Mouse (Mus musculus): ENCODE measurements around the gene Tomm5. TPM values are rescaled to one million over a fixed set of nuclear protein-coding genes. Genes with fewer than 3 reads are reported as not detected.

Tomm5 gene
- polyA plus RNA-seq (2015; fragmentation: Nextera tagmentation; extraction: Ambion mirVana), result 209 and 224 TPM in 2 replicates

DNA sequence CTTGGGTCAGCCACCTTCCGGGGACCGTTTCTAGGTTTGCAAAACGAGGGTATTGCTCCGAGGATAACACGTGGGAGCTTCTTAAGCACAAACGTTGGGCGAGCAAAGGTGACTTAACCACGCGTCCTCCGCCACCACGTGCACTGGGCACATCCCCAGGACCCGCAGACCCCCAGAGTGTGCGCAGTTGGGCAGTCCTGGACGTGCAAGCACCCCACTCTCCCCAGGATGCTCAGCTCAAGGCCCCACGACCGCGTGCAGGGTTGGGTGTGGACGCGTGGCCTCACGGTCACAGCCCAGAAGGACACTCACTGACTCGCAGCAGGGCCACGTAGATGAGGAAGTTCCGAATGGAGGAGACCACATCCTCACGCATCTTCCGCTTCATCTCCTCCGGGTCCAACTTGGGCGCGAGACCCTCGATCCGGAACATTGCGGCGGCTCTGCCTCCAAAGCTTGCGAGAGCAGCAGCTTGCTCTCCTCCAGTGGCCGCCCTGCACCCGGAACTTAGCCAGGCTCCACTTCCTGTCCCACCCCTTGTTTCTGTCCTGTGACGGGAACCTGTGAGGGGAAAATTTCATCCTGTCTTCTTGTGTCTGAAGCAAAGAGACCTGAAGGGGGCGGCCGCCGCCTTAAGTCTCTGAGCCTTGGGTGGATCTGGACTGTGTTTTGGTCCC, at the start of gene Tomm5:
Gene Tomm5, minus strand, starts transcription at position 514 of the 677 bp plus-strand sequence.
- WGBS, result under 1% methylated on average over 39 of the region's 39 CpGs
- Histone ChIP-seq H3K9me3 (no peaks in the 10 kb centered on the region), H3K4me1 (peaks cover 9% of the 10 kb centered on the region), H3K4me2 (peak within 1 kb of the TSS; percentile 80), H3K9ac (peak within 1 kb of the TSS; percentile 94), H3K27ac (peak within 1 kb of the TSS; percentile 9; the same call in 1 of the 2 replicates), H3K4me3 (peak within 1 kb of the TSS; percentile 94), H3K27me3 (no peaks in the 10 kb centered on the region), H3K36me3 (peaks cover 21% of the 10 kb centered on the region)
- ATAC-seq (ENCODE audit: insufficient number of reproducible peaks, insufficient read depth, low FRiP score, low TSS enrichment, low read depth), result peak; percentile 91

DNA sequence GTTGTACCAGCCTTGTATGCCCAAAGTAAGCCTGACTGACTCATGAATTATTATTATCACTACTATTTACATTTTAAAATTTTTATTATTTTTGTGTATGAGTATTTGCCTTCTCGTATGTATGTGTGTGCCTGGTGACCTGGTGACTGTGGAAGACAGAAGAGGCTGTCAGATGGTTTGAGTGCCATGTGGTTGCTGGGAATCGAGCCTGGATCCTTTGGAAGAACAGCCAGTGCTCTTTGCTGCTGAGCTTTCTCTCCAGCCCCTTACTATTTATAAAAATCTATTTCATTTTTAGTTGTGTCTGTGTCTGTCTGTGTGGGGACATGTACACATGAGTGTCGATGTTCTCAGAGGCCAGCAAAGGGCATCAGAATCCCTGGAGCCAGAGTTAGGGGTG, 48.5 kb upstream of the Tomm5 start:
- ATAC-seq (ENCODE audit: insufficient number of reproducible peaks, insufficient read depth, low FRiP score, low TSS enrichment, low read depth), result no peak
- H3K9me3 ChIP-seq, result no peaks in the 10 kb centered on the region
- H3K27me3 ChIP-seq, result no peaks in the 10 kb centered on the region
- WGBS, result 75% methylated on average over 3 of the region's 3 CpGs
- no peak overlapping the region for H3K4me2 ChIP-seq
- H3K9ac ChIP-seq, result no peak overlapping the region
- H3K27ac ChIP-seq, result no peak overlapping the region
- H3K36me3 ChIP-seq, result no peaks in the 10 kb centered on the region
- no peak overlapping the region for H3K4me3 ChIP-seq
- H3K4me1 ChIP-seq, result no peaks in the 10 kb centered on the region

DNA sequence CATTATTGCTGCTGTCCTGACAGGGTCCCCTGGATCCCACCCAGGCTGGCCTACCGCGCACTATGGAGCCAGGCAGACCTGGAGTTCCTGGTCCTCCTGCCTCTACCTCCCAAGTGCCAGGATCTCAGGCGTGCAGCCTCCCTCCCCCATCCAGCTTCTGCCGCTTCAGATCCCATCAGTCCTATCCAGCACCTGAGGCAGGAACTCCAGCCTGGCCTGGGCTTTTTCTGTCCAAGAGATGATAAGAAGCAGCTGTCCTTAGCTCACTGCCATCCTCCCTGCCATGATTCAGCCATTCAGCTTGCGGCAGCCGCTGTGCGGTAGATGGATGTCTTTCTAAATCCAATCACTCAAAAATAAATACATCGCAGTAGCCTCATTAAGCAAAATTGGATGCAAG, 35.1 kb upstream of the Tomm5 start:
- no peak overlapping the region for H3K4me3 ChIP-seq
- no peak overlapping the region for H3K27ac ChIP-seq
- H3K9me3 ChIP-seq, result no peaks in the 10 kb centered on the region
- H3K9ac ChIP-seq, result no peak overlapping the region
- H3K4me1 ChIP-seq, result peaks cover 16% of the 10 kb centered on the region
- peaks cover 8% of the 10 kb centered on the region; the same call in 1 of the 2 replicates for H3K27me3 ChIP-seq
- 0 out of 2 replicates have a peak, but pooled peaks have one; percentile 20 for ATAC-seq (ENCODE audit: insufficient number of reproducible peaks, insufficient read depth, low FRiP score, low TSS enrichment, low read depth)
- peak overlapping the region; percentile 31 for H3K4me2 ChIP-seq
- WGBS, result 54% methylated on average over 8 of the region's 8 CpGs
- no peaks in the 10 kb centered on the region for H3K36me3 ChIP-seq

DNA sequence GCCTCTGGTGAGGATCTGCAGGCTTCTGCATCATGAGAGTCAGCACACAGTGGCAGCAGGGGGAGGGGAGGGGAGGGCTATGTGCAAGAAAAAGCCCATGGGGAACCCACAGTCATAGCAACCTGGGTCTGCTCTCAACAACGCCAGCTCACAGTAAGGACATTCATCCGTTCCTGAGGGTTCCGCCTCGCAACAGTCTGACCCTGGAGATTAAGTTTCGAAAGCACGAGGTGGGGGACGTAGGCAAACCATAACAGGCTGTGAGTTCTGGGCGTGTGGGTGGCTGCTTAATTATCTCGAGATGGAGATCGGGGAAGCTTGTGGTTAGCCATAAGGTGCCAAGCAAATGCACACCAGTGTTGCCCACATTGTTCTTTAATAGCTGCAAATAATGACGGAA, 34.5 kb upstream of the Tomm5 start:
- H3K9me3 ChIP-seq, result no peaks in the 10 kb centered on the region

DNA sequence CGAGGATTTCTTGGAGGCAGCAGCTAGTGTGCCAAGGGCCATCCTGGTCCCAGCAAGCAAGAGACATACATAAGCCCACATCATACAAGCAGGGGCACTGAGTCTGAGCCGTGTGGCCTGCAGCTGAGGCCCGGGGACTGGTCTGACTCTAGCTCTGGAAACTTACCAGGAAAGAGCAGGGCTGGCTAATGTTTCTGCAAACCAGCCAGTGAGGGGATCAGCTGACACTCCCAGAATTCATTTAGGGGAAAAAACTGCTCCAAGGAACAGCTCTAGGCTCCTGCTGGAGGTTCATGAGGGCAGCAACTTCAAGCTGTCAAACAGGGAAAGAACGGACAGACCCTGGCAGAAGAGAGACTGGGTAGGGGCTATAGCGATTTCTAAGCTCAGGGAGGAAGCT, 33.9 kb upstream of the Tomm5 start:
- Histone ChIP-seq H3K4me3 (no peak overlapping the region), H3K27me3 (peaks cover 8% of the 10 kb centered on the region; the same call in 1 of the 2 replicates), H3K9ac (no peak overlapping the region), H3K4me1 (peaks cover 16% of the 10 kb centered on the region), H3K9me3 (no peaks in the 10 kb centered on the region), H3K27ac (no peak overlapping the region), H3K36me3 (no peaks in the 10 kb centered on the region), H3K4me2 (no peak overlapping the region)
- ATAC-seq (ENCODE audit: insufficient number of reproducible peaks, insufficient read depth, low FRiP score, low TSS enrichment, low read depth), result no peak
- whole genome bisulfite sequencing, result 62% methylated on average over 5 of the region's 5 CpGs

More for the DNA sequence above, 34.5 kb upstream of the Tomm5 start:
- ATAC-seq (ENCODE audit: insufficient number of reproducible peaks, insufficient read depth, low FRiP score, low TSS enrichment, low read depth), result no peak
- Histone ChIP-seq H3K9ac (no peak overlapping the region), H3K36me3 (no peaks in the 10 kb centered on the region), H3K4me2 (peak overlapping the region; percentile 31), H3K27ac (no peak overlapping the region), H3K4me1 (peaks cover 16% of the 10 kb centered on the region), H3K4me3 (no peak overlapping the region), H3K27me3 (peaks cover 8% of the 10 kb centered on the region; the same call in 1 of the 2 replicates)
- WGBS, result 22% methylated on average over 11 of the region's 11 CpGs

DNA sequence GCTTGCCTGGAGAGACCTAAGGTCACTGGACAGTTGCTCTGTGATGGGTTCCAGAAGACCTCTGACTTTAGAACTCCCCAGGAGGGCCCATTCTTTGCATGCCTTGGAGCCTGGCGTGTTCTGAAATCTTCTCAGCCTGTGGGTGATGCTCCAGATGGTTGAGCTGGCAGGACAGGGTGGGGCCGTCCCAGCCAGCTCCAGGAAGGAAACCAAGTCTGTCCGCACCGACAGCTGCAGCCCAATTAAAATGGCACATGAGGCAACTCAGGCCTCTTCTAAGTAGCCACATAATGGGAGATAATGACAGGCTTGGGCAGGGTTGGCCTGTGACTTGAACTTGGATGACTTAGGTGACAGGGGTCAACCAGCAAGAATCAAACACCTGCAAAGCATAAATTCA, 29.7 kb upstream of the Tomm5 start:
- Histone ChIP-seq H3K9me3 (no peaks in the 10 kb centered on the region), H3K36me3 (no peaks in the 10 kb centered on the region), H3K4me1 (peaks cover 11% of the 10 kb centered on the region), H3K27ac (no peak overlapping the region), H3K27me3 (no peaks in the 10 kb centered on the region; the same call in 1 of the 2 replicates), H3K4me3 (no peak overlapping the region), H3K9ac (no peak overlapping the region), H3K4me2 (no peak overlapping the region)
- 31% methylated on average over 4 of the region's 4 CpGs for WGBS
- ATAC-seq (ENCODE audit: insufficient number of reproducible peaks, insufficient read depth, low FRiP score, low TSS enrichment, low read depth), result no peak

DNA sequence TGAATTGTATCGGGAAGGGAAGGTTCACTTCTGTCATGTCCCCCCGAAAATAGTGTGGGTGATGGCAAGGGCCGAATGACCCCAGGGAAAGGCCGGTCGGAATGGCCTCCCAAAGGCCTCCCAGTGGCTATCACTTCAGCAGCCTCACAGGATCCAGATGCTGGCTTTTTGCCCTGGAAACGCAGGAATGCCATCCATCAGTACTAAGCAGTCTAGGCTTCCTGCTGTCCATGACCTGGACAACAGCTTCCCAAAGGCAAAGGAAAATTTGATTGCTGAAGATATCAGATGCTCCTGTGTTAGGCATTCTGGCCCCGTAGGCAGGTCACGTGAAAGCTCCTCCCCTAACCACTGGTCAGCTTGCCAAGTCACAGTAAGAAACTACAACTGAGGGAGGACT, 26.6 kb upstream of the Tomm5 start:
- Histone ChIP-seq H3K27me3 (no peaks in the 10 kb centered on the region; the same call in 1 of the 2 replicates), H3K27ac (no peak overlapping the region), H3K36me3 (no peaks in the 10 kb centered on the region), H3K4me1 (no peaks in the 10 kb centered on the region), H3K9ac (no peak overlapping the region), H3K4me2 (no peak overlapping the region), H3K4me3 (no peak overlapping the region), H3K9me3 (no peaks in the 10 kb centered on the region)
- WGBS, result 83% methylated on average over 8 of the region's 8 CpGs
- no peak for ATAC-seq (ENCODE audit: insufficient number of reproducible peaks, insufficient read depth, low FRiP score, low TSS enrichment, low read depth)

DNA sequence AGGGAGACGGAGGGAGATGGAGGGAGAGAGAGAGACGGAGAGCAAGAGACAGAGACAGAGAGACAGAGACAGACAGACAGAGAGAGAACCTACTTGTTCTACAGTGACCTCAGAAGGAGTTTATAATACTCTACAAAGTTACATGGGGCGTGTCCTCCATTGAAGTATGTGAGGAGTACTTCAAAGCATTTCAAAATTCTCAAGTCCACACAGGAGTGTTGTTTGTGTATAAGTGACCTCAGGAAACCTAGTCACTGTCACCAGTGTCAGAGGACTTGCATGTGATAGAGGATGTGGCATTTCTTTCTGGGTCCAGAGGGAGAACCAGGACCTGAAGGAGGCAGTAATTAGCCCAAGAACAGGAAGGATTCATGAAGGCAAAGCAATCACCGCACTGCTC, 23.1 kb upstream of the Tomm5 start:
- Histone ChIP-seq H3K27ac (no peak overlapping the region), H3K9me3 (no peaks in the 10 kb centered on the region), H3K4me1 (no peaks in the 10 kb centered on the region), H3K27me3 (no peaks in the 10 kb centered on the region), H3K4me2 (no peak overlapping the region), H3K9ac (no peak overlapping the region), H3K36me3 (no peaks in the 10 kb centered on the region), H3K4me3 (no peak overlapping the region)
- ATAC-seq (ENCODE audit: insufficient number of reproducible peaks, insufficient read depth, low FRiP score, low TSS enrichment, low read depth), result no peak
- 73% methylated on average over 4 of the region's 4 CpGs for WGBS

DNA sequence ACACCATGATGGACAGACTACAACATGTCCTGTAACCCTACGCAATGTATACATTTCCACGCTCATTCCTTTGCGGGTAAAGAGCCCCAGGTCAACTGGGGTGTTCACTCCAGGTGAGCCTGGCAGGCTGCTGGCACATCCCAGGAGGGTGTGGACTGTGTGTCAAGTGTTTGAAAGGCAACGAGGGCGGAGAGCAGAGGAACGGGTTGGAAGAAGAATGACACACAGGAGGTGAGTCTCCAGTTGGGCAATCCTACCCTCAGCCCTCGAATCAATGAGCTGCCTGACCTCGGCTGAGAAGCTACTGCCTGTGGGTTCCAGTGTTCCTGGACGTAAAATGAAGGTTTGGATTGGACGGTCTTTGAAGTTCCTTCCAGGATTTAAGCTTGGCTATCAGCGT, 13.4 kb upstream of the Tomm5 start:
- Histone ChIP-seq H3K9me3 (no peaks in the 10 kb centered on the region), H3K4me2 (no peak overlapping the region), H3K4me3 (no peak overlapping the region), H3K27me3 (no peaks in the 10 kb centered on the region), H3K9ac (no peak overlapping the region), H3K27ac (no peak overlapping the region), H3K4me1 (no peaks in the 10 kb centered on the region), H3K36me3 (no peaks in the 10 kb centered on the region)
- 83% methylated on average over 11 of the region's 11 CpGs for WGBS
- ATAC-seq (ENCODE audit: insufficient number of reproducible peaks, insufficient read depth, low FRiP score, low TSS enrichment, low read depth), result no peak

DNA sequence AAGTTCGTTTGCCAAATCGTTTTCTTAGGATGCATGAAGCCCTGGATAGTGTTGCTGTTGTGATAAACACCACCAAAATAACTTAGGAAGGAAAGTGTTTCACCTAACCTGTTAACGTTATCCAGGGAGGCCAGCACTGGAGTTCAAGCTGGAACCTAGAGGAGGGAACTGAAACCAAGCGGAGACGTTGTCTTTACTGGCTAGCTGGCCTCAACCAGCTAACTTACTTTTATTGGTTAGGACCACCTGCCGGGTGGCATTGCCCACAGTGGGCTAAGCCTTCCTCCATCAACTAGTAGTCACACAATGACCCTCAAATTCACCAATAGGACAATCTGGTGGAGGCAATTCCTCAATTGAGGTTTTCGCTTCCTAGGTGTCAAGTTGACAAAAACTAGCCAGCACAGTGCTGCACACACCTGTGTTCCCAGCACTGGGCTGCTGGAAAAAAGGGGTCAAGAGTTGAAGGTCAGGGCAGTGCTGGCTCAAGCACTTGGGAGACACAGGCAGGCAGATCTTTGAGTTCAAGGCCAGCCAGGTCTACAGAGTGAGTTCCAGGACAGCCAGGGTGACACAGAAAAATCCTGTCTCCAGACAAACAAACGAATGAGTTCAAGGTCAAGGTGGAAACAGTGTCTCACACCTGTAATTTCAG, 669 bp upstream of the Tomm5 start:
- Histone ChIP-seq H3K9me3 (no peaks in the 10 kb centered on the region), H3K27ac (no peak overlapping the region), H3K27me3 (no peaks in the 10 kb centered on the region), H3K36me3 (peaks cover 17% of the 10 kb centered on the region), H3K9ac (0 out of 2 replicates have a peak overlapping the region, but pooled peaks have one; percentile 16), H3K4me1 (peaks cover 9% of the 10 kb centered on the region), H3K4me3 (peak overlapping the region; percentile 94; the same call in 1 of the 2 replicates), H3K4me2 (peak overlapping the region; percentile 80)
- 67% methylated on average over 8 of the region's 8 CpGs for WGBS
- ATAC-seq (ENCODE audit: insufficient number of reproducible peaks, insufficient read depth, low FRiP score, low TSS enrichment, low read depth), result no peak

DNA sequence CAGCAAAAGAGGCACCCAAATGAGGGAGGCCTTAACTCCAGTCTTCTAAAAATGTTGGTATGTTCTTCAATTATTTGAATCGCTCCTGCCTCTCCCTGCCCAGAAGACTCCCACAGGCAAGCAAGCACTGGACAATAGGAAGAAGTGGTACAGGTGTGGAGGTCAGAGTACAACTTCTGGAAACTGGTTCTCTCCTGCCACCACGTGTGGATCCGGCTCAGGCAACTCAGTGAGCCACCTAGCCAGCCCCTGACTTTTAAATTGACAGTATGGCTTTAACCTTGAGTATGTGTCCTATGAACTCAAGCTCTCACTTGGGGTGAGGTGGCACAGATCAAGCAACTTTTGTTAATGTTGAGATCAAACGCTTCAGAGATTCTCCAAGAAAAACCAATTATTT, 848 bp downstream of the Tomm5 start:
- Histone ChIP-seq H3K27ac (no peak overlapping the region), H3K36me3 (peaks cover 27% of the 10 kb centered on the region), H3K9me3 (no peaks in the 10 kb centered on the region), H3K4me2 (peak overlapping the region; percentile 80), H3K4me1 (peaks cover 9% of the 10 kb centered on the region), H3K27me3 (no peaks in the 10 kb centered on the region), H3K4me3 (peak overlapping the region; percentile 94), H3K9ac (peak overlapping the region; percentile 94)
- ATAC-seq (ENCODE audit: insufficient number of reproducible peaks, insufficient read depth, low FRiP score, low TSS enrichment, low read depth), result no peak
- 14% methylated on average over 4 of the region's 4 CpGs for WGBS

DNA sequence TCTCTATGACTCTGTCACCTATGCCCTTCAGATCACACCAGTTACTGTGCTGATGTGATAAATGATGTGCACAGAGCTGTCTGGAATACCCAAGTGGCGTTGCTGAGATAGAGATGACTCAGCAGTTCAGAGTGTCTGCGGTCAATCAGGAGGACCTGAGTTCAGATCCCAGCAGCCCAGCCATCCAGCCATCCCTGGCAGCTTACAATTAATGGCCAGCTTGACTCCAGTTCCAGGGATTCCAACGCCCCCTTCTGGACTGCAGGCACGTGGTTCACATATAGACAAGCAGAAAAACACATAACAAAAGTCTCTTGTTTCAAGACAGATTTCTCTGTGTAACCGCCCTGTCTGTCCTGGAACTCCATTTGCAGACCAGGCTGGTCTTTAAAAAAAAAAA, 1.5 kb downstream of the Tomm5 start:
- WGBS, result 65% methylated on average over 5 of the region's 5 CpGs
- Histone ChIP-seq H3K4me1 (peaks cover 9% of the 10 kb centered on the region), H3K9me3 (no peaks in the 10 kb centered on the region), H3K4me3 (peak overlapping the region; percentile 94; the same call in 1 of the 2 replicates), H3K4me2 (peak overlapping the region; percentile 80), H3K27me3 (no peaks in the 10 kb centered on the region), H3K36me3 (peaks cover 29% of the 10 kb centered on the region), H3K27ac (no peak overlapping the region), H3K9ac (0 out of 2 replicates have a peak overlapping the region, but pooled peaks have one; percentile 94)
- ATAC-seq (ENCODE audit: insufficient number of reproducible peaks, insufficient read depth, low FRiP score, low TSS enrichment, low read depth), result no peak
